Mouse (Mus musculus): ENCODE results near the gene Habp2.

Habp2 gene

GRCm38 (mm10) chr19:56358890-56359289 lies 72.0 kb downstream of the Habp2 start:
- no peak for DNase-seq (ENCODE audit: low read depth, low spot score)

DNA sequence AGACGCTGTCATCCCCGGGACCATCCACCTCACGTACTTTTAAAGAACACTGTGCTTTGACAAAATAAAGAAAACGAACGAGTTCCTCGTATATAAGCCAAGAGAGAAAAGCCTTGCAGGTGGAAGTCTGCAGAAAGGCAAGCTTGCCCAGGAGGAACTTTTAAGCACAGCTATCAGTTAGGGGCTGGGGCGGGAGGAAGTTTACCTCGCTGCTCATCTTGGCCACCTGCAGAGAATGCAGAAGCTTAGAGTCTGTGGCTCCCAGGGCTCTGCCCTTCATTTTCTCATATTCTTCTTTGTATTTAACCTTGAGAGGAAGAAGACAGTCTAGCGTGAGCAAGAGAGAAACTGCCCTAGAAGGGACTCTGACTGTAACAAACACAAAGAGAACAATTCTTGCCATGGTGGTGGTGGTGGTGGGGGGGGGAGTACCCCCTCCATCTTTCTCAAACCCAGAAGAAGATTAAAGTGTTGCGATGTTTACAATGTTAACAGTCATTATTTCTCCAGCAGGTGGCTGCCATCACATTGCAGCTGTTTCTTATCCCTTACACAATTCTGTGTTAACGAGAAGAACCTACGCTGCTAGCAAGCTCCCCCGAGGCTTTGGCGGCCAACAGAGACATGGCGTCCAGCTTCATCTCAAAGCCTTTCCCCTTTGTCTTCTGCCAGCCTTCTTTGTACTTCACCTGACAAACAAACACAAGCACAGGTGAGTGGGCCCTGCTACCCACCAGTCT lies 77.0 kb downstream of the Habp2 start:
- no peak for DNase-seq (ENCODE audit: low read depth, low spot score)

GRCm38 (mm10) chr19:56364563-56364962 lies 77.6 kb downstream of the Habp2 start:
- DNase-seq (ENCODE audit: low read depth, low spot score) = no peak

DNA sequence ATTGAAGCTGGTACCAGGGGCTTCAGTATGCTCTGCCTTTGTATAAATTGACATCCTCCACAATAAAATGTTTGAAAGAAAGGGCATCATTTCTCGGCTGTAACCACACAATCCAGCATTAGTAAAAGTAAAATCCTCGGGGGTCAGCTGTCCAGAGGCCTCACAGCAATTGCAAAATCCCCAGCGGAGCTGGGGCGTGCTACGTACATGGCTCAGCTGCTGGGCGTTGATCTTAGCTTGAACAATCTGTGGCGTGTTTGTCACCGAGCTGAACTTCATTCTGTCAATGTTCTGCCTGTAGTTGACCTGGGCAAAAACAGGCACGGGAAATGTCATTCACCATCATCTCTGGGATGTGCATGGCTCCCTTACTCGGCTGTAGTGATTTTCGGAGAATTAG lies 79.2 kb downstream of the Habp2 start:
- DNase-seq (ENCODE audit: low read depth, low spot score) = no peak

- DNase-seq (ENCODE audit: low read depth, low spot score) = no peak
These were observed 79.7 kb downstream of the Habp2 start for GRCm38 (mm10) chr19:56366625-56367024.

GRCm38 (mm10) chr19:56367778-56368177 lies 80.8 kb downstream of the Habp2 start:
- no peak for DNase-seq (ENCODE audit: low read depth, low spot score)

- no peak for DNase-seq (ENCODE audit: low read depth, low spot score)
These were observed 82.0 kb downstream of the Habp2 start for GRCm38 (mm10) chr19:56368912-56369311.

All from WW6 (cell line).